Mouse (Mus musculus): ENCODE data around the gene Dirc2.

GRCm38 (mm10) chr16:35660222-35660621 lies 108.9 kb downstream of the Dirc2 start:
- TF ChIP-seq POLR2A (IDR thresholded peaks at IDR 0.05; ENCODE audit: insufficient read depth, low read depth, low read length) (no peak), CTCF (IDR thresholded peaks at IDR 0.05) (no peak), EP300 (IDR thresholded peaks at IDR 0.05; ENCODE audit: insufficient read depth, low read depth, low read length) (no peak)
